Mouse (Mus musculus): ENCODE measurements around the gene Eef2. TPM values are rescaled to one million over a fixed set of nuclear protein-coding genes. Genes with fewer than 3 reads are reported as not detected.
"Not testable (repeated sequence)": the region's sequence is repeated elsewhere in the genome, so short reads cannot be mapped to it uniquely, and the experiment has no call there.

Eef2 gene
- polyA plus RNA-seq, 1 experiment: 1,420 TPM

DNA sequence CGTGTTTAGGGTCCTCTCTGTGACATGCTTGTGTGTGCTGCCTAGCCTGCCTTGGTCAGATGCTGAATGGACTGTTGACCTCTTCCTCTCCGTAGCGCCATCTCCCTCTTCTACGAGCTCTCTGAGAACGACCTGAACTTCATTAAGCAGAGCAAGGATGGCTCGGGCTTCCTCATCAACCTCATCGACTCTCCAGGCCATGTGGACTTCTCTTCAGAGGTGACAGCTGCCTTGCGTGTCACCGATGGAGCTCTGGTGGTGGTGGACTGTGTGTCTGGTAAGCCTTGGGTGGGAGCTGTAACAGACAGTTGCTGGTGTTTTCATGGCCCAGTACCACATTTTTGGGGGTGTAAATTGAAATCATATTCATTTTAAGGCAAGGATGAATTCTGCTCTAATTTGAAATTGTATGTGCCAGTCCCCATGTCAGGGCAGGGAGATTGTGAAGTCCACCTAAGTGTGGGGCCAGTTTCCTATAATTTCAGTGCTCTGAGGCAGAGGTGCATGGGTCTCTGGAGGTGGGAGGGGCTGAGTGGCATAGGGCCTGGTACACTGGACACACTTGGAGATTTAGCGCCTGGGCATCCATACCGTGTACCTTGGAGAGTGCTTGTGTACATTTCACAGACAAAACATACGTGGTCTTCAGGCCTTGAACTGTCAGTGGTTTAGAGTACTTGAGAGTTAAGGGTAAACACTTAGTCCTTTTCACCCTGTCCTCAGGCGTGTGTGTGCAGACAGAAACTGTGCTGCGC is 1.7 kb downstream of the Eef2 start:
- Histone ChIP-seq H3K4me1 (ENCODE audit: control insufficient read depth, insufficient read depth, low read length) (peaks cover 17% of the 10 kb centered on the region), H3K4me3 (replicated peaks; ENCODE audit: extremely low read depth, low read depth, low read length) (peak overlapping the region; percentile 96)
- TF ChIP-seq POLR2A (IDR thresholded peaks at IDR 0.05; ENCODE audit: borderline replicate concordance, extremely low read depth, low read depth, low read length) (no peak), CTCF (IDR thresholded peaks at IDR 0.05; ENCODE audit: insufficient read depth, low read length) (no peak)
- 37% methylated on average over 14 of the region's 14 CpGs for WGBS
- no peak for DNase-seq

DNA sequence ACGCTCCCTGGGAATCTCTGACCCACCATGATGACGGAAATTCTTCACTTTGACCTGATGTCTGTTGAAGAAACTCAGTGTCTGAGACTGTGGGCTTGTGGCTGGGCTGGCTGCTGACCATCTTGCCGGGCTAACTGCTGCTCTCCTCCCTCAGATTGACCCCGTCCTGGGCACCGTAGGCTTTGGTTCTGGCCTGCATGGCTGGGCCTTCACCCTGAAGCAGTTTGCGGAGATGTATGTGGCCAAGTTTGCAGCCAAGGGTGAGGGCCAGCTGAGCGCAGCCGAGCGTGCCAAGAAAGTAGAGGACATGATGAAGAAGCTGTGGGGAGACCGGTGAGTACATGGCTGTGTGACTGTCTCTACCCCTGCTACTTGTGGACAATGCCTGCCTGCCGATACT is 2.5 kb downstream of the Eef2 start:
- WGBS: 80% methylated on average over 11 of the region's 11 CpGs
- Histone ChIP-seq H3K4me3 (replicated peaks; ENCODE audit: extremely low read depth, low read depth, low read length) (no peak overlapping the region), H3K4me1 (ENCODE audit: control insufficient read depth, insufficient read depth, low read length) (peaks cover 23% of the 10 kb centered on the region)
- no peak for DNase-seq
- TF ChIP-seq POLR2A (IDR thresholded peaks at IDR 0.05; ENCODE audit: borderline replicate concordance, extremely low read depth, low read depth, low read length) (no peak), CTCF (IDR thresholded peaks at IDR 0.05; ENCODE audit: insufficient read depth, low read length) (no peak)

DNA sequence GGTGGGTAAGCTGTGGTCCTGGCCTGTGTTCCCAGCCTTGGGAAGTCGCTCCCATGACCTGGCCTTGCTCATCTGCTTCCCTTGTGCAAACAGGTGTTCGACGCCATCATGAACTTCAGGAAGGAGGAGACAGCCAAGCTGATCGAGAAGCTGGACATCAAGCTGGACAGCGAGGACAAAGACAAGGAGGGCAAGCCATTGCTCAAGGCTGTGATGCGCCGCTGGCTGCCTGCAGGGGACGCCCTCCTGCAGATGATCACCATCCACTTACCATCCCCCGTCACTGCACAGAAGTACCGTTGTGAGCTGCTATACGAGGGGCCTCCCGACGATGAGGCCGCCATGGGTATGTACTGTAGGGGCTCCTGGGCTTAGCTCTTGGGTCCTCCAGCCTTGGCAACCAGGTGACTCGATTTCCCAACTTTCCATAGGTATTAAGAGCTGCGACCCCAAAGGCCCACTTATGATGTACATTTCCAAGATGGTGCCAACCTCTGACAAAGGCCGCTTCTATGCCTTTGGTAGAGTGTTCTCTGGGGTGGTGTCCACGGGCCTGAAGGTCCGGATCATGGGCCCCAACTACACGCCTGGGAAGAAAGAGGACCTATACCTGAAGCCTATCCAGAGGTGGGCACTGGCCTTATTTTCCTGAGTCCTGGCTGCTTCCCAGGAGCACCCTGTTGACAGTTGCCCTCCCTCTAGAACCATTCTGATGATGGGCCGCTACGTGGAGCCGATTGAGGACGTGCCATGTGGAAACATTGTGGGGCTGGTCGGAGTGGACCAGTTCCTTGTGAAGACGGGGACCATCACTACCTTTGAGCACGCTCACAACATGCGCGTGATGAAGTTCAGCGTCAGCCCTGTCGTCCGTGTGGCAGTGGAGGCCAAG is 3.3 kb downstream of the Eef2 start:
- H3K4me3 ChIP-seq (replicated peaks; ENCODE audit: extremely low read depth, low read depth, low read length): no peak overlapping the region
- DNase-seq: no peak
- TF ChIP-seq CTCF (IDR thresholded peaks at IDR 0.05; ENCODE audit: insufficient read depth, low read length) (no peak), POLR2A (IDR thresholded peaks at IDR 0.05; ENCODE audit: borderline replicate concordance, extremely low read depth, low read depth, low read length) (0 out of 2 replicates have a peak, but pooled peaks have one; percentile 13)
- H3K4me1 ChIP-seq (ENCODE audit: control insufficient read depth, insufficient read depth, low read length): peaks cover 20% of the 10 kb centered on the region
- 85% methylated on average over 32 of the region's 32 CpGs for WGBS

GRCm38 (mm10) chr10:81180946-81181345 is 4.5 kb downstream of the Eef2 start:
- Histone ChIP-seq H3K4me3 (replicated peaks; ENCODE audit: extremely low read depth, low read depth, low read length) (no peak overlapping the region), H3K4me1 (ENCODE audit: control insufficient read depth, insufficient read depth, low read length) (peaks cover 17% of the 10 kb centered on the region)
- no peak for DNase-seq
- 89% methylated on average over 13 of the region's 13 CpGs for WGBS
- TF ChIP-seq POLR2A (IDR thresholded peaks at IDR 0.05; ENCODE audit: borderline replicate concordance, extremely low read depth, low read depth, low read length) (no peak), CTCF (IDR thresholded peaks at IDR 0.05; ENCODE audit: insufficient read depth, low read length) (no peak)

- not testable (repeated sequence) for DNase-seq; H3K4me3 ChIP-seq (replicated peaks; ENCODE audit: extremely low read depth, low read depth, low read length)
- peaks cover 17% of the 10 kb centered on the region for H3K4me1 ChIP-seq (ENCODE audit: control insufficient read depth, insufficient read depth, low read length)
- WGBS: 79% methylated on average over 12 of the region's 12 CpGs
Observed at GRCm38 (mm10) chr10:81181860-81182259, 5.4 kb downstream of the Eef2 start.

- TF ChIP-seq POLR2A (IDR thresholded peaks at IDR 0.05; ENCODE audit: borderline replicate concordance, extremely low read depth, low read depth, low read length): peak; percentile 70; the same call in 1 of the 2 replicates
- no peak for TF ChIP-seq CTCF (IDR thresholded peaks at IDR 0.05; ENCODE audit: insufficient read depth, low read length)
- Histone ChIP-seq H3K4me3 (replicated peaks; ENCODE audit: extremely low read depth, low read depth, low read length) (peak within 1 kb of the TSS; percentile 83), H3K4me1 (ENCODE audit: control insufficient read depth, insufficient read depth, low read length) (peaks cover 15% of the 10 kb centered on the region)
- peak; percentile 93 for DNase-seq
- WGBS: 7% methylated on average over 53 of the region's 53 CpGs
Observed at GRCm38 (mm10) chr10:81182336-81183333, 6.2 kb downstream of the Eef2 start, which contains the start of gene Dapk3. Gene Dapk3, plus strand, starts transcription at chr10:81183005.

DNA sequence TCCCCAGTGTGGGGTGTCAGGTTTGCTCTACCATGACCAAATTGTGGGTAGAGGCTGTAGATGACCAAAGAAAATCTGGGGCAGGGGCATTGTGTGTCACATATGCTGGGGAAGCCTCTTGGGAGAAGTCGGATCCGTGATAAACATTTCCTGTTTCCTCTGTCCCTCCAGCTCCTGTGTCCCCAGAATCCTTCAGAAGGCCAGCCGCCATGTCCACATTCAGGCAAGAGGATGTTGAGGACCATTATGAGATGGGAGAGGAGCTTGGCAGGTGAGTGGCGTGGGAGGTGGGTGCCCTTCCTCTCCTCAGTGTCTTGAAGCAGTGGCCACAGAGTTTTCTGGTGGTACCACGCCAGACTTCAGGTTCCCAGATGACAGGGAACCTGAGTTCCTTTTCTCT is 7.4 kb downstream of the Eef2 start, which contains the start of gene 4930442H23Rik:
Gene 4930442H23Rik (minus strand): TSS at position 45 of the 400 bp plus-strand sequence.
- TF ChIP-seq POLR2A (IDR thresholded peaks at IDR 0.05; ENCODE audit: borderline replicate concordance, extremely low read depth, low read depth, low read length) (no peak), CTCF (IDR thresholded peaks at IDR 0.05; ENCODE audit: insufficient read depth, low read length) (no peak)
- WGBS: 53% methylated on average over 5 of the region's 5 CpGs
- no peak for DNase-seq
- H3K4me3 ChIP-seq (replicated peaks; ENCODE audit: extremely low read depth, low read depth, low read length): peak within 1 kb of the TSS; percentile 83
- H3K4me1 ChIP-seq (ENCODE audit: control insufficient read depth, insufficient read depth, low read length): peaks cover 9% of the 10 kb centered on the region

- WGBS: 14% methylated on average over 4 of the region's 4 CpGs
- DNase-seq: no peak
- Histone ChIP-seq H3K4me3 (replicated peaks; ENCODE audit: extremely low read depth, low read depth, low read length) (no peak overlapping the region), H3K4me1 (ENCODE audit: control insufficient read depth, insufficient read depth, low read length) (peaks cover 9% of the 10 kb centered on the region)
- TF ChIP-seq CTCF (IDR thresholded peaks at IDR 0.05; ENCODE audit: insufficient read depth, low read length) (no peak), POLR2A (IDR thresholded peaks at IDR 0.05; ENCODE audit: borderline replicate concordance, extremely low read depth, low read depth, low read length) (0 out of 2 replicates have a peak, but pooled peaks have one; percentile 4)
Observed at GRCm38 (mm10) chr10:81184765-81185164, 8.3 kb downstream of the Eef2 start.

Measured in lung, adult 2 months (tissue).